Mouse (Mus musculus) layer of hippocampus, adult 18-20 months (tissue): ENCODE measurements at regions not wholly inside any gene's neighbourhood (a gene's known extent, or its start where the extent isn't known, plus 50 kb on each side); places are given as distances from the start of the nearest gene placed in this dataset.

Experiments
- DNase-seq, 2 experiments: peaks; one replicate each; pipeline ENCODE4 v3.0.0; 2022; ENCODE audit warnings: low spot score in 2 of 2

DNA sequence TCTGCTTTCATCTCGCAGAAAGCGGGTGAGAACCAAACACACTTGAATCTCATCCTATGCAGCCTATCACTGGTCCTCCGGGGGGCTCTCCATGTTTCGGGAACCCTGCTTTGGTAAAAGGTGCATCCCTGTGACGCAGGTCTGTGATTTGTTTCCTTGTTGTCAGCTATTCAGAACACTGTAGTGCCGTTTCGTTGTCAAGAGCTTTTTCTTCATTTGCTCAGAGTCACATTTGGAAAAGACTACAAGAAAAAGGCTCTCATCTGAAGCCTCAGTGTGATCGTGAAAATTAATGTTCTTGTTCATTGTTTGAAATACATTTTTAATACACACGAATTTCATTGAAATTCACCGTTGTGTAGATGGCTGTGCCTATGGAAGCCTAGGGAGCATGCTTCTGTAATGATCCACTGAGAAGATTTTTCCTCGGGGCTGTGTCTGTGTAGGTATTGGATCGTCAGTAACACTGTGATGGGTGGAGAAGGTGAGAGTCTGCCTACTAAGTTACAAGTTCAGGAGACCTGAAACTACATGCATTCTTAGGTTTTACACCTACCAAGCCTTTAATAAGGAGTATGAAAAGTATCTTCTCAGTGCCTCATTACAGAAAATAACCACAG is 112.0 kb upstream of the Paqr3 start:
- DNase-seq = peak in 1 of 2 experiments; percentile 3

DNA sequence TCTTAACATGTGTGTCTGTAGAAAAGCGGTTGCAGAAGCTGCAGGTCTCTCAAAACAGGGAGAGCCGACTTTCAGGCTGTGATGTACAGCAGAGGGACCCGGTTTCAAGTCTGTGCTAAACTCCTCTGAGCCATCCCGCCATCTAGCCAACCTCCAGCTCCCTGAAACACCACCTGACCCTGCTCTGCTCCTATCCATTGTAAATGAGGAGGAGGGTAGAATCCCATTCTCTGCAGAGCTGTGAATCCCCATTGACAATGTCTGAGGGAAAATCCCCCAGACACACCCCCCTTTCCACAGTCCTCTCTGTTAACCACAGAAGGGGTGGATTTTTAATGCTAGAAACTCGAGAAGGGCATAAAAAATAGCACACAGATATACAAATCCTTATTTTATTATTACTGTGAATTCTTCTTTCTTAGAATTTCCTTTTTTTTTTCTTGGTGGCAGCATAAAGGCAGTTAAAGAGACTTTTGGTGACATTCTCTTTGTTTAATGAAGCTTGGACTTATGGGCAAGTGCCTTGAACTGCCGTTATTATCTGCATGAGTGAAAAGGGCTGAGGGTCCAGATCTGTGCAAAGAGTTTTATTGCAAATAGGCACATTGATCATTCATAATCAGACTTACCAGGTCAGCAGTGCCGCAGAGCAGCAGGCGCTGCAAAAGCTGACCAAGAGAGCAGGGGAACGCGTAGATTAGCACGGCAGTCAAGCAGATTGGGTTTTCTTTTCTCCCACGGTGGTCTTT is 111.3 kb upstream of the Paqr3 start:
- DNase-seq = peak in 1 of 2 experiments; percentile 18

DNA sequence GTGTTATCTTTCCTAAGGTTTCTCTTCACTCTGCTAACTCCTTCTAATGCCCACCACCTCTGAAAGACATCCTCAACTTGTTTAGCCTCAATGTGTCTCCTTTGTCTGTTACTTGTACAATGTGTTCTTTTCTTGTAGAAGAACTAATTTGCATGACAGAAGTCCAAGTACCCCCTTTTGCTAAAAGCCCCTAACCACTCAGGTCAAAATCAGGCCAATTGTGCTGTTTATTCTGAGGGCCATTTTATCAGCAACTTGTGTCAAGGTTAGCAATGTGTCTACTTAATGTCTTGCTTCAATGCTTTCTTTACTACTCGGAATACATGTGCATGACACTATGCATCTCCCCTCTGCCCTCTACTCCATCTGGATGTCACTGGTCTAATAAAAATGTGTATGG is 107.3 kb upstream of the Paqr3 start:
- no peak for DNase-seq

DNA sequence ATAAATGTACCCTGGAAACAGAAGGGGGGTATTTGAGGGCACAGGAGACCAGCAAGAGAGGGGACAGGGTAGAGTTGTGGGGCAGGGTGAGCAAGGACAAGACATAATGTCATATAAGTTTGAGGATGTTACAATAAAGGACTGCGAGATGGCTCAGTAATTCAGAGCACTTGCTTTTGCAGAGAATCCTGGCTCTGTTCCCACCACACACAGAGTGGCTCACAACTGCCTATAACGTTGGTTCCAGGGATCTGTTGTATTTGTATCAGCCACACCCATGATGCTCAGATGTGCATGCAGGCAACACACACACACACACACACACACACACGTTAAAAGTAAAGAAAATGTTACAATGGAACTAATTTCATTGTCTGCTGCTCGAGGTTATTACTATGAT is 94.2 kb upstream of the Paqr3 start:
- DNase-seq = no peak

DNA sequence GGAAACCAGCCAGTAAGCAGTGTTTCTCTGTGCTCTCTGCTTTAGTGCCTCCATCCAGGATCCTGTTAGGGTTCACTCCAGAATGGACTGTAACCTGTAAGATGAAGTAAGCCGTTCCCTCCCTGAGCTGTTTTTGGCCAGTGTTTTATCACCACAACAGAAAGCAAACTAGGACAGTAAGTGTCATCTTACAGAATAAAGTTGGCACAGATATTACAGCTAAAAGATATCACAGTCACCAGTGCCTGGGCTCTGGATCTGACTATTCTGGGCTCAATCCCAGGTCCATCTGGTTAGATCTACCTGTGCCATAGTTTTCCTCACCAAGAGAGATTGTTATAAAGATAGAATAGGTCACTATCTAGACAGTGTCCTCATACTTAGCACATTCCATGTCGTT is 92.9 kb upstream of the Paqr3 start:
- no peak for DNase-seq

DNA sequence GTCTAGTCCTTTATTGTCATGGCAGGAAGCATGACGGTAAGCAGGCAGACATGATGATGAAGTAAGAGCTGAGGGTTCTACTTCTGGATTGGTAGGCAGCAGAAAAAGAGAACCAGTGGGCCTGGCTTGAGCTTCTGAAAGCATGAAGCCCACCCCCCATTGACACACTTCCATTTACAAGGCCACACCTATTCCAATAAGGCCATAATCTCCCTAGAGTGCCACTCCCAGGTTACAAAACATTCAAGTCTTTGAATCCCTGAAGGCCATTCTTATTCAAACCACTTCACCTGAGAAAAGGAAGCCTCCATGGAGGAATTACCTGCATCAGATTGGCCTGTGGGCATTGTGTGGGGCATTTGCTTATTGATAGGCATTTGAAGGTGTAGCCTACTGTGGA is 92.2 kb upstream of the Paqr3 start:
- DNase-seq = no peak

DNA sequence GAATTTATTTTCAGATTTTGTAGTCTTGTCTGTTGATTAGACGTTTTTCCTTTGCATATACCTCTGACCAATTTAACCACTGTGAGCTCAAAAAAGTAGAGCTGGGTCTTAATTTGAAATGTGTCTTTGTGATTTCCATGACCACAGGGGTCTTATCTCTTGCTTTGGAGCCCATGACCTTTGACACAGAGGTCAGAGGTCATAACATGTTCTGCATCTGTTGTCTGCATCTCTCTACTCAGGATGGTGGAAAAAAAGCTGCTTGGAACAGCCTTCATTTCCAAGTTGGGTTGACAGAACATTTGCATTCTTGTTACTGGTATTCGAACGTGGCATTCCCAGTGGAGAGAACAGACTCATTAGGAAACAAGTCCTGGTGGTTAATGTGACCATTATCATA is 91.2 kb upstream of the Paqr3 start:
- DNase-seq = no peak

DNA sequence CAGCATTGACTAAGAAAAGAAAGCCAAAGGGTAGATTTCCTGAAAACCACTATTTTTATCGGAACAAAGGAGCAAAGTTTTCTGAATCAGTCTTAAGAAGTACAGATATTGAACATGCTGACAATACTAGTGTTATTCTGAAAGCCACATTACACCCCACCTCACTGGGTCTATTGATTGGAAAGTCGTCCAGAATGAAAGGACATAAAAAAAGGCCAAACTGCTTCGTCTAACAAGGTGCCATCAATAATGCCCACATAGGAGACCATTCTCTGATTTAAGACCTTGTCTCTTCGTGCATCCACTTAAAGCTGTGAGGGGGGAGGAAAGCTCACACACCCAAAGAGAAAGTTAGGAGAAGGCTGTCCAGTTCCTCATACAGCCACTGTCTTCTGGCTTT is 89.3 kb upstream of the Paqr3 start:
- DNase-seq = no peak

DNA sequence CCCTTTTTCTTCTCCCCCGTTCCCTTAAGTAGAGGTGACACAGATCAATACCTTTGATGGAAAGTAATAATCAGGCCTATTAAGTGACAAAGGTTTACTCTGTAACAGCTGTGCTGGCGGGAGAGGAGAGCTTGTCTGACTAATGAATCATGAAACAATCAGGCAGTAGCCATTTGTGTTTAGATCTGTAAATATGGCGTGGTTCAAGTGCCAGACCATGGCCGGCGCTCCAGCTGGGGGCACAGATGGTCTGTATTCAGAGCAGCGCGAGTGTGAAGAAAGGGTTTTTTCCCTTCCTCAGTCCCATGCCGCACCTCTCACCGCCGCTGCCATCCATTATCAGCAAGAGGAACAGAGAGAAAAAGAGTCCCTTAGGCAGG is 83.9 kb upstream of the Paqr3 start:
- DNase-seq = peak; percentile 25 to 38

DNA sequence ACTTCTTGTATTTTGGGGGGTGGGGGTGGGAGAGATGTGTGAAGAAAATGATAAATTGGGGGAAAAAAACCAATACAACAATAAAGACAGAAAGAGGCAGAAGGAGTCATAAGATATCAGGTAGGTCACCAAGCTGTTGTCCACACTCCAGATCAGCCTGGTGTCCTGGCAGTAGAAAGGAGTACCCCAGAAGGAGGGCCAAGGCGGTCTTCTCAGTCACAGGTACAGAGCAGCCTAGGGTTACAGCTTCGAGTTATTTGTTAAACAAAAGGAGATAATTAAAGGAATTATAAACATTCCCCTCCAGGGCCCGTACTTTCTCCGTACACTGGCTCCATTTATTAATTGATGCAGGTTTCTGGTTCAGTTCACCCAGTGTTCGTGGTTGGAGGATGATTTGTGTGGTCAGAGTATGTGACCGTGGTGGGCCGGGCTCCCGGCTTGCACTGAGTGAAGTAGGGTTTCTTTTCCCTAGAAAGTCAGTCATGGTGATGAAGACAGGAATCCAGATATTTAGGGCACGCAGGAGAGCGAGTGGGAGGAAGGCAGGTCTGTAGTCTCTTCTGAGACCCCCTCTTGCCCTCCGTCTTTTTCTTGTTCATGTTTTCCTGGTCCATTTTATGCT is 83.4 kb upstream of the Paqr3 start:
- no peak for DNase-seq

- no peak for DNase-seq
Observed at GRCm38 (mm10) chr5:97192656-97193055, 81.3 kb upstream of the Paqr3 start.

- no peak for DNase-seq
Observed at GRCm38 (mm10) chr5:97190695-97191094, 79.3 kb upstream of the Paqr3 start.

DNA sequence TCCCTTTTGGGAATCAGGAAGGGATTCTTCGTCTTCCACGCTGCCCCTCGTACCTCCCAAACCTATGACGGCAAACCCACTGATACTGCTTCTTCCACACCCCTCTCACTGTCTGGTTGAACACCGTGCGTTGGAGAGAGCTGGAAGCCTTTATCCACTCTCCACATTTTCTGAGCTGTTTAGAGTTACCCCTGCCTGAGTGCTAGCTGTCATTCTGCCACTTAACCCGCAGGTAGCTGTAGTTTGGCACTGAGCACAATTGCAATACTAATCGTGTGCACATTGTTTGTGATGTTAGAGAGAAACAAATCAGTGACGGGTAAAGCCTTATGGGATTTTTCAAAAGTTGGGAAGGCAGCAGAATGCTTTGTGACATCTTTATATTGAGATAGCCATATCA is 73.1 kb upstream of the Paqr3 start:
- no peak for DNase-seq

GRCm38 (mm10) chr5:97181249-97181648 is 69.9 kb upstream of the Paqr3 start:
- no peak for DNase-seq

DNA sequence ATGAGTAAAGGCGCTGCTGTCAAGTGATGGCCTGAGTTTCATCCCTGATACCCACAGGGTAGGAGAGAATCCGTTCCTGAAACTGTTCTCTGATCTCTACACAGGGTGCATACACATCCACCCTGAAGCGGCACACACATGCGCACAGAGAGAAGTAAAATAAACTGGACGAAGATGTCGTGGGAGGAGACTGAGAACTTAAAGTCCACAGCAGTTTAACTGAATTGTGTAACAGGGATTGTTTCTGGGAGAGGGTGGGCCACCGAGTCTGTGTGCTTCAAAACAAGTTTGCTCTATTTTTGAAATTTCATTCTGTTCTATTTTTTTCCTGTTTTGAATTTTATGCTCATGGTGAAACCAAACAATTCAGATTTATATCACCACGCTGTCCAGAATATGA is 63.0 kb upstream of the Paqr3 start:
- peak in 1 of 2 experiments; percentile 17 for DNase-seq

DNA sequence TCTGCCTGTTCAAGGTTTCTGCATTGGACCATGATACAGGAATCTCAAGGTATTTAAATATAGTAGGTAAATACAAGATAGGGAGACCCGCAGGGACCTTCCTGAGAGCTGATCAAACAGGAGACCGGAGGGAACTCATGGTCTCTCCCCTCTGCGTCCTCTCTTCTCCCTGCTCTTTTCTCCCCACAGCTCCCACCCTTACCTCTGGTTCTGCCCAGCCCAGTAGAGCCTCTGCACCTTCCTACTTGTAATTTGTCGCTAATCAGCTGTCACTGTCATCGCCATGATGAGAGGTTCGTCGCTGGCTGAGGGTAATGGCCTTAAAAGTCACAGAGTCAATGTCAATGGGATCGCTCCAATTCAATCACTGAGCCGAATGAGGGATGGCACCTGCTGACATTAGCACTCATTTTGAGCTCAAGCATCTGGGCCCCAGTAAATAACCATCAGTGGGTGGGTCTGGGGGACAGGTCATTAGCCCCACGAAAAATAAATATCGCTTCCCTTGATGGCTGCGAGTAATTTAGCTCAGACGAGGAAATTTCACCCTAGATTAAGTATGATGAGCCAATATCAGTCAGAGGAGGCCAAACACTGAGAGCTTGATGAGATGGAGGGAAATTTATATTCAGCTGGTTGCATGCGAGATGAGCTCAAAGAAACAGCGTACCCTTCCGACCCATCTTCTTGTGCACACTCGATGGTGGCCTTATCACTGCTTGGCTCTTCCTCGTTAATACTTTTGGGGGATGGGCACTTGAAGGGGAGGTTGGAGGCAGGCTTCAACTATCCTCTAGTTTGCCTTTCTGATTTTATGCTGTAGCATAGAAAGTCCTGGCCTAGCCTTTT is 56.2 kb upstream of the Paqr3 start:
- no peak for DNase-seq

DNA sequence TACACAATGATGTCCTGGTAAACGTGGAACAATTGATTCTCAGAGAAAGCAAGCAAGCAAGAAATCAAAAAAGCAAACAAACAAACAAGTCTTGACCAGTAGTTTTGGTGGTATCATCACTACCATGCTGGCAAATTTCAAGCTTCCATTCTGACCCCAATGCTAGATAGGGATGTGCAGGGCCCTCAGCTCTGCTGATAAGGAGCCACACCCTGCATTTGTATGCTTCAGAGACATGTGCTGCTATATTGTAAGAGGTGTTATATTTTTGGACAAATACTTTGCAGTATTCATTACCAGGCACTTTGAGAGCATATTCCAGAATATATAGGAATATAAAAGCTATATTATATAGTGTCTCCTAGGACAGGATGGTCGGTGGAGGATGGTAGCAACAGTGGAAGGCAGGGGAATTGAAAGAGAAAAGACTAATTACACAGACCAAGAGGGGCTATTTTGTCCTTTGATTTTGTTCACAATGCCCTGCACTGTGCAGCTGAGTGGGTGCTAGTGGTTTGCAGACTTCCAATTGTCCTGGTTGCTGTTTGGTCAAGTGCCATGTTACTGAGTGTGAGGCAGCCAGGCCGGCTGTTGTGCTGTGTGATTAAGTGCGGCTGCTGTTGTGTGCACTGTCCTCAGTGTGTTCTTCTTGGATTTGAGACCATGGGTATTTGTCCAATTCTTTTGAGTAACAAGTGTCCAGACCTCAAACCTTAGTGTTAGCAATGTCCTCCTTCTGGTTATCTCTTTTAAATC is 54.9 kb upstream of the Paqr3 start:
- DNase-seq = no peak
